Mouse (Mus musculus): ENCODE data around the gene Irs1.
A peak's percentile ranks its signal among the peaks of the same experiment; 100 is the strongest.

The Irs1 gene

GRCm38 (mm10) chr1:82253789-82254445 is 37.3 kb downstream of the Irs1 start:
- no peak for DNase-seq (ENCODE audit: low spot score)

GRCm38 (mm10) chr1:82247221-82247951 is 43.8 kb downstream of the Irs1 start:
- DNase-seq (ENCODE audit: low spot score), result peak; percentile 18

- DNase-seq (ENCODE audit: low spot score), result no peak
These were observed 46.2 kb downstream of the Irs1 start for GRCm38 (mm10) chr1:82245002-82245401.

- no peak for DNase-seq (ENCODE audit: low spot score)
These were observed 47.9 kb downstream of the Irs1 start for GRCm38 (mm10) chr1:82243260-82243825.

- no peak for DNase-seq (ENCODE audit: low spot score)
These were observed 51.6 kb downstream of the Irs1 start for GRCm38 (mm10) chr1:82239409-82240201.

- no peak for DNase-seq (ENCODE audit: low spot score)
These were observed 53.0 kb downstream of the Irs1 start for GRCm38 (mm10) chr1:82238245-82238644.

- DNase-seq (ENCODE audit: low spot score), result no peak
These were observed 55.6 kb downstream of the Irs1 start for GRCm38 (mm10) chr1:82235455-82236104.

- no peak for DNase-seq (ENCODE audit: low spot score)
These were observed 56.6 kb downstream of the Irs1 start for GRCm38 (mm10) chr1:82234616-82235015.

- DNase-seq (ENCODE audit: low spot score), result no peak
These were observed 58.4 kb downstream of the Irs1 start, which contains the start of gene Gm9747 for GRCm38 (mm10) chr1:82232812-82233211. TSS of gene Gm9747 (plus strand) at chr1:82233112.

- DNase-seq (ENCODE audit: low spot score), result no peak
These were observed 62.4 kb downstream of the Irs1 start for GRCm38 (mm10) chr1:82228841-82229240.

- no peak for DNase-seq (ENCODE audit: low spot score)
These were observed 68.0 kb downstream of the Irs1 start for GRCm38 (mm10) chr1:82223042-82223795.

- no peak for DNase-seq (ENCODE audit: low spot score)
These were observed 69.8 kb downstream of the Irs1 start for GRCm38 (mm10) chr1:82221462-82221861.

- DNase-seq (ENCODE audit: low spot score), result peak; percentile 26
These were observed 70.4 kb downstream of the Irs1 start for GRCm38 (mm10) chr1:82220673-82221396.

GRCm38 (mm10) chr1:82207511-82207910 is 83.7 kb downstream of the Irs1 start:
- no peak for DNase-seq (ENCODE audit: low spot score)

GRCm38 (mm10) chr1:82200636-82201035 is 90.6 kb downstream of the Irs1 start:
- DNase-seq (ENCODE audit: low spot score), result no peak

- no peak for DNase-seq (ENCODE audit: low spot score)
These were observed 91.3 kb downstream of the Irs1 start for GRCm38 (mm10) chr1:82199918-82200317.

GRCm38 (mm10) chr1:82191579-82191978 is 99.6 kb downstream of the Irs1 start:
- no peak for DNase-seq (ENCODE audit: low spot score)

GRCm38 (mm10) chr1:82189516-82189915 is 101.7 kb downstream of the Irs1 start:
- DNase-seq (ENCODE audit: low spot score), result peak; percentile 9

- DNase-seq (ENCODE audit: low spot score), result no peak
These were observed 102.5 kb downstream of the Irs1 start for GRCm38 (mm10) chr1:82188549-82189231.

GRCm38 (mm10) chr1:82183913-82184442 is 107.2 kb downstream of the Irs1 start:
- no peak for DNase-seq (ENCODE audit: low spot score)

Data from embryo, embryonic 10 days (tissue).